Mouse (Mus musculus): ENCODE measurements at regions not wholly inside any gene's neighbourhood (a gene's known extent, or its start where the extent isn't known, plus 50 kb on each side); places are given as distances from the start of the nearest gene placed in this dataset.

DNA sequence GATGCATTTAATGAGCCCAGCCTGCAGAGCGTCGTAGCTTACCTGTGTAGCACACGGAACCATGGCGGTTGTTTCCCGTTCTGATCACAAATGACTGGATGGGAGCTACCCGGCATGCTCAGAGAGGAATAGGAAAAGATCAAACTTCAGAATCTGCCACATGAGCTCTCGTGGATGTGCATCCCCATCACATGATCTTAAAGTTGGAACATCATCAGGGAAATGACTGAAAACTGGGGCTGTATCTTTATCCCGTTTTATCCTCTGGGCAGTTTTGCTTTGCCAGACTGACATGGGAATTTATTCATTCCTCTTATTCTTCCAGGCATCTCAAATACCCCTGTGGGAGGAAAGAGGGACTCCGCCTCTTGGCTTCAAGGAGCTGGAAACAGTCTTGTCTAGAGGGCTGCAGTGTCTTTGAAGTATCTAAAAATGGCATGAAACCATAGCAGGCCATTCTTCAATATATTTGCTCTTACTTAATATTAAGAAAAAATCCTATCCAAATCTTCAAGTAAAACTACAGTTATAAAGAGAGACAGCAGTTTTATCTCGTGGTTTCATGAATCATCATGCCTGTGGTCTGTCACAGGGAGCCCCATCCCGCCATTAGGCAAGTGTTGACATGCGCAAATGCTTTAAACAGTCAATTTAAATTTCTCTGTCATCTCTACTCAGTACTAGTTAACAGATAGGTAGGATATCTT is 339.4 kb downstream of the Foxo1 start:
- no peak for DNase-seq (ENCODE audit: low spot score in 2 of 2)

DNA sequence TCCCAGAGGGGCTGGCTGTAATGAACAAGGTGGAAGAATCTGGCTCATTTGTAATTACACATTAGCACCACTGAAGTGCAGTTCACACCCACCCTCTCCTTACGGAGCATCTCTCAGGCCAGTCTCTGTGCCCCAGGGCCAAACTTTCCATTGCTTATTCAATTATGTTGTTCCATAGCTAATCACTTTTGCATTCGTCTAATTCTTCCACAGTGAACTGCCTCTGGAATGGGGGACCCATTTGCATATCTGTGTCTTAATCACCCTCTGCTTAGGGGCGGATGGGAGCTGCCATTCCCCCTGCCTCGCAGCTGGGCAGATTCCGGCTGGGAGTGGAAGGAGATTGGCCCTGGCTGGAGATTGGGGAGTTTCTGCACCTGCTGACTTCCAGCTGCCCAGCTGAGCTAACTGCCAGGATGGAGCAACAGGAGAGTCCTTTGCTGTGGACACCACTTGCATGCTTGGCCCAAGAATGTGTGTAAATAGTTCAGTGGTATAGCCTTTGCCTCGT is 337.2 kb downstream of the Foxo1 start:
- DNase-seq (ENCODE audit: low spot score in 2 of 2), result peak in 1 of 2 experiments; percentile 22

DNA sequence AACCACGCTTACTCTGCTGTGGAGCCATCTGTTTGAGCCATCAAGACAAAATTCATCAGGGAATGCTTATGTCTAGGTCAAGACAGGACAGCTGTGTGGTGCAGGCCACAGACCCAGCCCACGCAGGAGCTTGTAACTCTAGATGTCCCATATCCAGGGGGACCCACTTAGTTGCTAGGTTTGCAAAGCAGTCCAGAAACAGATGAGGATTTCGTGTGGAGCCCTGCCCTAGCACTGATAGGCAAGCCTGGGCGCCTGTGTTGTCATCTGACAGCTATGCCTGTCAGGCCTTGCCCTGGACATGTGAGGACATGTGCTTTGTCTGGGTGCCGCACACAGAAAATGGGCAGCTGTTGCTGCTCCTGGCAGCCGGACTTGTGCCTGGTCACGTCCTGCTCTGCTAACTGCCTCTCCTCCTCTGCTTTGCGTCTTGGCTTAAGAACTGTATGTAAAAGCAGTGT is 335.1 kb downstream of the Foxo1 start:
- peak; percentile 39 to 68 for DNase-seq (ENCODE audit: low spot score in 2 of 2)

DNA sequence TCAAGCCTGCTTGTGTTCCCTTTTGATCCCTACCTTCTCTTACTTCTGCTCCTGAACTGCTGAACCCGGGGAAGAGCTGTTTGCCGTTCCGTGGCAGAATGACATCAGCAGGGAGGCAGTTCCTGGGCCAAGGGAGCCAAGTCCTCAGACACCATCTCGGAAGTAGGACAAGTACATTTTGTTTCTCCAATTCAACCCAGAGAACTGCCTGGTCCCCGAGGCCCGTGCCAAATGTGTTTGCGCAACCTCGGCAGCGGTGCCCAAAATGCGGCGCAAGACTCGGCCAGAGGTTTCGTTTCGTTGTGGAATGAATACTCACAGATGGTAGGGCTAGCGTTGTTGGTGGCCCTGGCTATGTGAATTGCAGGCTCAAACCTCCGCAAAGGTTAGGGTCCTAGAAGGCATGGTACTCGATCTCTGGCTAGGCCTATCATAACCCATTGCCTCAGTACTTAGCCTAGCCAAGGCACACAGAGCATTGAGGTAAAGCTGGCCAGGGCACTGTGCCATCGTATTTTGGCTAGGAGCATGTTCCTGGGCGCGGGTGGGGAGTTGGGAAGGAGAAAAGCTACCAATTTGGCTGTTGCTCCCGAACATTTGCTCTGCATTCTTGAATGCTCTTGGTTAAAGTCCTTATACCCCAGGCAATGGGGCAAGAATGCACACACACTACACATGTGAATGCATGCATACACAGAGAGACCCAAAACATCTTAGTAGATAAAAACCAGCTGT is 333.0 kb downstream of the Foxo1 start:
- DNase-seq (ENCODE audit: low spot score in 2 of 2), result peak; percentile 23 to 73

DNA sequence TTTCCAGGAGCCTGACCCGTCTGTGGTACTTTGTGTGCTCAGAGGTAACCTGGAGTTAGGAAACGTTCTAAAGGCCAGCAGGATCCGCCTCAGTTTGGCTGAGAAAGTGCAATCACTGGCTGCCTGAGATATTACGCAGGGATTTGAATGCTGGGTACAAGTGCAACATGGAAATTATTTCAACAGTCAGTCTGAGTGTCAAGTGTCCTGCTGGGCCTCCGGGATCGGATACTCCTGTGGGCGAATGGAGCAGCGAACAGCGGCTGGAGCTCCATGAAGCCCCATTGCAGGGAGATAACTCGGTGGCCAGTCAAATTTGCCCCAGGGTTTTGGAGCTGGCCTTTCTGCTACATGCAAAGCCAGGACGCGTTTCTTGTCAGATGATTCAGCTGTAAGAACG is 332.4 kb downstream of the Foxo1 start:
- DNase-seq (ENCODE audit: low spot score in 2 of 2), result peak in 1 of 2 experiments; percentile 28

DNA sequence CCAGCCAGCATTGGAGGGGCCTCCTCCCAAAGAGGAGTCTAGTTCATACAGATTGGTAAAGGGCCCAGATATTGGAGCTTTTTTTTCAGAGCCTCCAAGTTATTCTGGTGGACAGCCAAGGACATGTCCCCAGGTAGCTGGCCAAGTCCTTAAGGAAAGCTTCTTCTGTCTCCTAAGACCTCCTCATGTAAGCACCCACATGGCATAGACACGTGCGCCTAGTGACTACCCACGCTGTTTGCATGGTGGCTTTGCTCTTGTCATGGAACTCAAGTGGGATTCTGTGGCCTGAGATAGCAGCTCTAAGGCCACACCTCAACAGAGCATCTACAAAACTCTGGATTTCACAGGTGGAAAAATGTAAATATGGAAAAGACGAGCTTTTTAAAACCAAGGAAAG is 332.0 kb downstream of the Foxo1 start:
- no peak for DNase-seq (ENCODE audit: low spot score in 2 of 2)

DNA sequence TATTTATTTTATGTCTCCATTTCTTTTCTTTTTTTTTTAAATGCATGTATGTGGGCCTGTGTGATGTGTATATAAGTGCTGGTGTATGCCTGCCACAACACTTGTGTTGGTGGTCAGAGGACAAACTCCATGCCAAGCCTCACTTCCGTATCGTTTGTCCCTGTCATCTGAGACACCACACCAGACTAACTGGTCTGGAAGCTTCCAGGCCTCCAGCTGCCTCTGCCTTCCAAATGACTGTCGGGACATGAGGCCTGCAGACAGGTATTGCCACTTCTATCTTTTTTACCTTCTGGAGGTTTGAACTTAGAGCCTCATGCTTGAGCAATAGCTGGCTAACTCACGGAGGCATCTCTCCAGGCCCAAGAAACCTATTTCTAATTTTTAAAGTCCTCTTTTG is 318.3 kb downstream of the Foxo1 start:
- DNase-seq (ENCODE audit: low spot score in 2 of 2), result no peak

DNA sequence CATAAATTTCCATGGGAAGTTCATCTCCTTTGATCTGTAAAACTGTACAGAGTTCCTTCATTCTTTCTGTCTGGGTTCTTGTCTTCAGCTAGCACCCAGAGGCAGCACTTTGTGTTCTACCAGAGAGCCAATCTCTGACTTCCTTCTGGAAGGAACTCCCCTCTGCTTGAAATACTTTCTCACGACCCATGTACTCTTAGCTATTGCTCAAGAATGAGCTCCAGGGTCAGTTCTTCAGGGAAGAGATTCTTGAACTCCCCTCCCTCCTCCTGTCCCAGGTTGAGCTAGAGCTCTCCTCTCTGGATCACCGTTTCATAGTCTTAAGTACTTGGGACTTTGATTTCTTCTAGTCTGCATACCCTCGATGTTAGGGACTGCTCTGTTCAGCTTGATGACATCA is 311.8 kb downstream of the Foxo1 start:
- no peak for DNase-seq (ENCODE audit: low spot score in 2 of 2)

DNA sequence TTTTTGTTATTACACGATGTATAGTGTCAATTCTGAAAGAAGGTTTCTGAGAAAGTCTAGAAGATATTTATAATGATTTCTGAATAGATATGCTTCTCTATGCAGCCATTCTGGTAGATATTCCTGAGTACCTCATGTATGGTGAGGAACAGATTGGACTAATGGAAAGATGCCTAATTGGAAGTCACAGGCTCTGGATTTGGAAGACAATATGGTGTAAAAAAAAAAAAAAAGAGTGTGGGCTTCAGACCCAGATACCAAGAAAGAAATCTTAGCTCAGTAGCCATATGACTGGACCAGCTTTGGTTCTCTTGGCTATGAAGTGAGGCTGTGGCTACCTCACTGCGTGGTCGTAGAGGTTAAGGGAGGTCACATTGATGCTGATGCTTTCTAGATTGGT is 311.0 kb downstream of the Foxo1 start:
- DNase-seq (ENCODE audit: low spot score in 2 of 2), result no peak

DNA sequence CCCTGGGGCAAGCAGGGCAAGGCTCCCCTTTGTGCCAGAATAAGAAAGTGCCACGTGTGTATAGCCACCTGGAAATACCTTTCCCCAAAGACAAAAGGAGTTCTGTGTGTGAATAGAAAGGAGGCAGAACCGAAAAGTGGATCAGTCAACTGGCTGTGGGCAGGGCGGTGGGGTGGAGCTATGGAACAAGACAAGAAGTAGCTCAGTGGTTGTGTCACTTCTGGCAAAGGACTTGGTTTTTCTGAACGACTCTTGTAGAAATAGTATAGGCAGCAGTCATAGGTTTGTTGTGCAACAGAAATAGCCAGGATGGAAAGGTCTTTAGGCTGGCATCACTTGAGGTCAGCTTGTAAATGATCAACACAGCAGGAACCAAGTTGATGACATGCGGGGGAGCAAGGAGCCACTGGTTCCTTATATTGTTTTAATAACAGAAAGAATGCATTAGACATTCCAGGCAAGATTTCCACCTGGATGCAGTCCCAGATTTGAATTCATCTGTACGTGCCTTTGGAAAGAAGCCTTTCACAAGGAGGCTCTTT is 308.6 kb downstream of the Foxo1 start:
- peak in 1 of 2 experiments; percentile 15 for DNase-seq (ENCODE audit: low spot score in 2 of 2)

DNA sequence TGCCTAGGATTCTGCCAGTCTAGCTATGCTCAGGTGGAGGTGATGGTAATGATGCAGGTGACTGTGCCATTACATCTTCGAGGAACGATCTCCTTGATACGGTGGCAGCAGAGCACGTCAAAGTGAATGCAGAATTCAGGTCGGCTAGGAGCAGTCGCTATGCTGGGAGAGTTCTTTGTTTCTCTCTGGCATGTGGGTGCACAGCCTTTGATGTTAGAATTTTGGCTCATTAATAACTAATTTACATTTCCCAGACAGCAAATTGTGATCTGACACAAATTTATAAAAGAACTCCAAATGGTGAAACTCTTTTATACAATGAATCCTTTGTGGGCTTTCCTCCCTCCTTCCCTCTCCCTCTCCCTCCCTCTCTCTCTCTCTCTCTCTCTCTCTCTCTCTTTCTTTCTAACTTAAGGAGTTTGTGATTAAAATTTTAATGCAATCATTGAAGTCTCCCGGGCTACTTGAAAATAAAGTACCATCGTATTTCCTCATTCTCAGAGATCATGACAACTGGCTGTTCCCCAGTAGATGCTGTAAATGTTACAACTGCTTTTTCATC is 307.2 kb downstream of the Foxo1 start:
- no peak for DNase-seq (ENCODE audit: low spot score in 2 of 2)

DNA sequence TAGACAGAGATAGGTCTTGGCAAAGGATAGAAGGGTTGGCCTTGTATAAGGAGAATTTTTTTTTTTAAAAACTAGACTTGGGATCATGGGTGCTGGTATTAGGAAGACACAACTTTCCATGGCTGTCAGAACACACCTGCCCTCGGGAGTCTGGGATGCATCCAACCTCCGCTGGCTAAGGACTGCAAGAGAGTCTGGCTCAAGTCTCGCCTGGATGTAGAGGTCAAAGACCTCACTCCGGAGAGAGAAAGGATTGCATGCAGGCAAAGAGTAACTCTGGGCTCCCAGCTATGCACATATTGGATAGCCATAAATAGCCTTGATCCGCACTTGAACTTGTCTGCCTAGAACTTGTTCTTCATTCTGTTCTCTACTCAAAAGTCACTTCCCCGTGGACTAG is 306.2 kb downstream of the Foxo1 start:
- no peak for DNase-seq (ENCODE audit: low spot score in 2 of 2)

DNA sequence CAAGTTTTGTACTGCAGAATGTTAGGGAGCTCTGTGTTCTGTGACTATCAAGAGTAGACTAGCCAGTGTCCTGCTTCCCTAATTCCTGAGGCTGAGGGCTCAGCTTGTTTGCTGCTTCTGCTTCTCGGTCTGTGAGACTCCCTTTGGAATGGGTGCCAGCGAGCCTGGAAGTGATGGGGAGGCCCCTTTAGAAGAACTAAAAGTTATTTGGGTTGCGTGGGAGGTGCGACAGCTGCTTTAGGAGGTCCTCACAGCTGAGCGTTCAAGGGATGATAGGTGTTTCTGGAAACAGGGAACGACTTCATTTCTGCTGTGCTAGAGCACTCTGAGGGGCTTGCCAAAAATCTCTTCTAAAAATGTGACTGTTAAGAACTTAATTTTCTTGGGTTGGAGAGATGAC is 305.7 kb downstream of the Foxo1 start:
- DNase-seq (ENCODE audit: low spot score in 2 of 2), result peak in 1 of 2 experiments; percentile 17

DNA sequence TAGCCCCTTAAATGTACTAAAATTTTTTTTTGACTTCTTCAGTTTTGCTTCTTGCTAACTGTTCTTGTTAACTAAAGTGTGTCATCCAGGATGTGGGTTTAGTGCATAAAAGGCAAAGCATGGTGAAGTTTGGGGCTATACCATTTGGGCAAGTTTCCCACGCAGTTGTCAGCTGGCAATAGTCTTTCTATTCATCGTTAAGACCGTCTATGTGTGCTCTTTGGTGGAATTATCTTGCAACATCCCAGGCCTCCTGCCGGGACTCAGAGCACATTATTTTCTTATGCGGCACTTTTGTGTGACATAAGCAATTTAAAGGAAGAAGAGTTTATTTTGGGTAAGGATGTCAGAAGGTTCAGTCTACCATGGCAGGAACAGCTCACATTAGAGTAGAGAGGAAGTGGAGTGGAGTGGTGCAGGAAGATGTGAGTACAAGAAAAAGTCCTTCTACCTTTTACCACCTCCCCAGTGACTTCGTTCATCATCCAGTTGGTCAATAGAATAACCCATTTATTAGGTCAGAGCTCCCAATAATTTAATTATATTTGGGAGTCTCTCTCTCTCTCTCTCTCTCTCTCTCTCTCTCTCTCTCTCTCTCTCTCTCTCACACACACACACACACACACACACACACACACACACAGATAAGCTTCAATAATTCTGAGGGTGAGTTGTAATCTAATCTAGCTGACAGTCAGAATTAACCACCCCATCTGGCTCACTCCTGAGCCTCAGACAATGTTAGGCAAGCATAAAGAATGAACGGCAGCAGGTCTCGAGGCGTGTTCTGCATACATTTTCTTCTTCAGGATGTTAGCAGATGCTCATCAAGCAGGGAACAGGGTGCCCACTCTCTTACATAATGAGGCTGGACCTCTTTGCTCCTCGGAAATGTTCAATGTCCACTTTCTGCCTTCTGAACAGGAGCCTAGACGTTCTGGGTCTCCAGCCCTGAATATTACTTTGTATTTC is 304.7 kb downstream of the Foxo1 start:
- DNase-seq (ENCODE audit: low spot score in 2 of 2), result no peak

DNA sequence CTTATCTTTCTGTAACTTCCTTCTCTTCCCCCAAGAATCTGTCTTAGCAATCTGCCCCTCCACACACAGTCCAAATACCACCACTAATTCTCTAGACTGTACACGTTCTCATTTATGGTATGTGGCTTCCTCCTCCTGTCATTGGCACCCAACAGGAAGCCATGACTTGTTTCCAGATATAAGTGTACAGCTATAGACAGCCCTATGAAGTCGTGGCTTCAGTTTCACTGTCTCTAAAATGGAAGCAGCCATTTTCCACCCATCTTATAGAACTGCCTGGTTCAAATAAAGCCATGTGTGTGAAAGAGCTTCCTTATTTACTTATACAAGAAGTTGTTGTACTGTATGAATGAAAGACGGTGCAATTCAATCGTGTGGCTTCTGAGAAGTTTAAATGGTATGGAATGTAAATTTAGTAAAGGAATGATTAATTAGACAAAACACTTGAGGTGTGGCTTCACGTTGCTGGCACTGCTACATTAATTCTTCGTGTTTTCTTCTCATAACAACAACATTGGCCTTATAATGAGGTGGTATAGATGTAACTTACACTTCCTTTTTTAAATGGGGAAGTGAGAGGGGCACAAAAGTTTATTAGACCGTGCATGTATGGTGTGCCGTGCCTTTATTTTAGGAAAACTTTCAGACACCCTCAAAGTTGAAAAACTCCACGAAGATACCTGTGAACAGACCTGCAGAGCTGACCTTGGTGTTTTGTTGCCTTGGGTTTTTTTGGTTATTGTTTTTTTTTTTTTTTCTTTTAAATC is 299.7 kb downstream of the Foxo1 start:
- no peak for DNase-seq (ENCODE audit: low spot score in 2 of 2)

DNA sequence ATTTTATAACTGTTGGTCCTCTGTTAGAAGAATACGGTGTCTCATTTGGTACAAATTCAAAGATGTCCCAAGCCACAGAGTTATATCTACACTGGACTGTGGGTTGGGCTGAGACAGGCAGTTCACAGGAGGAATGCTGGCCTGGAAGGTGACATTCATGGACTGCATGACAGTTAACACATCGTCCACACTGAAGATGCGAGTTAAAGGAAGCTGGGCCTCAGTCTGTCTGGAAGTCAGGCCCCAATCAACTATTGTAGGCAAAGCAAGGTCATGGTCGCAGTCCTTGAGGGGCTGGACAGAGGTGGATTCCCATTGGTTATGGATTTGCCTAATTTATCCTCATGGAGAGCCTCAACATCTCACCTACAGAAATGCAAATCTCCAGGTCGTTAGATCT is 295.5 kb downstream of the Foxo1 start:
- no peak for DNase-seq (ENCODE audit: low spot score in 2 of 2)

DNA sequence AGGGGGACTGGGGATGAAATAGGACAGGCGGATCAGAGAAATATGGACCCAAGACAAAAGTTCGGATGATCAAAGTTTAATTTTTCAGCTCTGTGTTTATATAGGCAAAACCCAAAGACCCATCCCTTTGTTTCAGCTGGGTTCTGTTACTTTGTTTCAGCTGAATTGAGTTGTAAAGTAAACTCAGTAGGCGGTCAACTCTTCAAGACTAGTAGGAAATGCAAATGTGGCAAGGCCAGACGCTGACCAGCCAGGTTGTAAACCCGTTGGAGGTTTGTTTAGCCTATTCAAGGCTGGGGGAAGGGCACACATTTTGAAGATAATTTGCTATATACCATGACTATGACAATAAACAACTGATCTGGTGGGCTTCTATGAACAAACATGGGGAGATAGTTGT is 294.7 kb downstream of the Foxo1 start:
- no peak for DNase-seq (ENCODE audit: low spot score in 2 of 2)

DNA sequence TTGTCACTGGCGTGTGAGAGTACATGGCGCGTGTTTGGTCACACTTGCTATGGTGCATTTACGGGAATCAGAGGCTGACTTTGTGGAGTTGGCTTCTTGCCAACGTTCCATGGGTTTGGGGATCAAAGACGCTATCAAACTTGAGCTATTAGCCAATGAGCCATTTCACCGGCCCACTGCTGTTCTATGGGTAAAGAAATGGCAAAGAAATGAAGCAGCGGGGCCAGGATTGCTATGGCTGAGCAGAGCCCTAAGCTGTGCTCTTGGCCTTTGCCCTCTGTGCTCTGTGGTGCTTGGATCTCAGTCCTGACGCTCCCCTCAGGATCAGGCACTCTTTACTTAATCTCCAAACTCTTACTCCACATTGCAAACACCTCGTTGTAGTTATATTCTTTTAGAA is 291.3 kb downstream of the Foxo1 start:
- DNase-seq (ENCODE audit: low spot score in 2 of 2), result no peak

DNA sequence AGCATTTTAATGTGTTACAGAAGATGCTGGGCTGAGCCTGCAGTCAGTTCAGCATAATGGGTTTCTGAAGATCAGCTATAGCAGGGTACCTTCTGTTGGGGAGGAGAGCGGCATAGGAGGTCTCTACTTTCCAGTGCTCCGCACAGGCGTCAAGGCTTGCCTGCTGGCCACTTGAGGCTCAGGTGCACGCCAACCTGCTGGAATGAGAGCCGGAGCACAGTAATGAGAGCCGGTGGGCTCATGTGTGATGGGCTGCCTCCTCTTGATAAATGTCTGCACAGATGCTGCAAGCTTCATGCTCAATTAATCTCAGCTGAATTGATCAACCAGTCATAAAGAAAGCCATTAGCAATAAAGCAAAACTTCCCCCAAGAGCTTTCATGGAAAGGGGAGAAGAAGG is 290.6 kb downstream of the Foxo1 start:
- no peak for DNase-seq (ENCODE audit: low spot score in 2 of 2)

DNA sequence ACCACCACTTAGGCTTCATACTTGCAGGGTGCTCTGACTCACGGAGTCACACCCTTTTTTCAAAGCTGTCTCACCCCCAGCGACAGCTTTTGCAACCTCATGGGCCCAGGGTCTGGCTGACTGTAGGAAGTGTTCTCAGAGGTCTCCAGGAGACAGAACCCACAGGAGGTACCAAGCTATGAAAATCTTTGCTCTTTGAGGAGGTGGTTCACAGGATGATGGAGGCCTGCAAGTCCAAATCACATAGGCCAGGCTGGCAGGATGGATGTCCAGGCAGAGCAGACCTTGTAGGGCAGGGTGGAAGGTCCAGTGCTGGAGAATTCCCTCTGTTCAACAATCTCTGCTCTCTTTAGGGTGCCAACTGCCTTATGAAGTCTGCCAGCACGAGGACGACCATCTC is 289.2 kb downstream of the Foxo1 start:
- no peak for DNase-seq (ENCODE audit: low spot score in 2 of 2)

All from gastrocnemius, postnatal 4 days (tissue).